Mouse (Mus musculus) urinary bladder, adult 2 months (tissue): ENCODE data around the gene Mtmr10. TPM values are rescaled to one million over a fixed set of nuclear protein-coding genes. Genes with fewer than 3 reads are reported as not detected.
A peak's percentile ranks its signal among the peaks of the same experiment; 100 is the strongest.

Experiments
- DNase-seq: peaks from one replicate; pipeline ENCODE4 v3.0.0; 2022; ENCODE audit warnings: low spot score
- polyA plus RNA-seq: library from polyadenylated mRNA; depleted of rRNA; stranded (reverse); fragments of >200 nt; gene quantifications from 2 replicates; pipeline ENCODE4 v1.2.3, GENCODE M21; 2012; rRNA removed

Mtmr10 gene
- polyA plus RNA-seq, 1 experiment: 15.8 TPM

DNA sequence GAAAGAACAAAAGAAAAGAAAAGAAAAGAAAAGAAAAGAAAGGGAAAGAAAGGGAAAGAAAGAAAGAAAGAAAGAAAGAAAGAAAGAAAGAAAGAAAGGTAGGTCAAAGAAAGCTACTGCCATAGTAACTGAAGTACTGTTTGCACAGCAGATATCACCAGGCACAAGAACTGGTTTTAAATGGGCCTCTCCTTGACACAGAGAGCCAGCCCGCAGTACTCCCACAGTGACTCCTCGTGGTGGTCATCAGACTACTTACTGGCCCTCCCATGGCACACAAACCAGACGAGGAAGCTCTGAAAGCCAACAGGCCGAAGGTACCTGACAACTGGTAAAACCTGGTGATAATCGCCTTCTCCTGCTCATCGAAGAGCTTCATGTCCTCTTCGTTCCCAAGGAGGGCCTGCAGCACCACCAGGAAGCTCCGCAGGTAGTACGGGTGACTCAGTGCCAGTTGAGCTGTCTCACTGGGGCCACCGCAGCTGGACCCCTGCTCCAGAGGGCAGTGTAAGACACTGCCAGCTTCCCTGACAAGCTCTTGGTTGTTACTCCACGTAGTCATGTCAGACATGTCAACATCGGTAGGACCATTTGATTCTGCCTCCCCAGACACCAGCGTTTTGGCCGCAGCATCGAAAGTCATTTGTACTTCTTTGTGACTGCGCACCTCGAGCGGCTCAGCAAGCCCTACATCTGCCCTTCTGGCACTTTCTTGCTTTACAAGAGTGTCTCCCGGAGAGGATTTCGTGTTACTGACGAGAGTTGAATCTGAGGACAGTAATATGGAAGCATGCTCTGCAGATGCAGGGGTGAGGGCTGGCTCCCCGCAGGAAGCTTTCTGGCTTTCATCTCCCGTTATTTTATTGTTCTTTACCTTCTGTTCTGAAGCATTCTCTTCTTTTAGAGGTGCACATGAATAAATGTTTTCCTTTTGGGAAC, 84.8 kb downstream of the Mtmr10 start:
- no peak for DNase-seq

DNA sequence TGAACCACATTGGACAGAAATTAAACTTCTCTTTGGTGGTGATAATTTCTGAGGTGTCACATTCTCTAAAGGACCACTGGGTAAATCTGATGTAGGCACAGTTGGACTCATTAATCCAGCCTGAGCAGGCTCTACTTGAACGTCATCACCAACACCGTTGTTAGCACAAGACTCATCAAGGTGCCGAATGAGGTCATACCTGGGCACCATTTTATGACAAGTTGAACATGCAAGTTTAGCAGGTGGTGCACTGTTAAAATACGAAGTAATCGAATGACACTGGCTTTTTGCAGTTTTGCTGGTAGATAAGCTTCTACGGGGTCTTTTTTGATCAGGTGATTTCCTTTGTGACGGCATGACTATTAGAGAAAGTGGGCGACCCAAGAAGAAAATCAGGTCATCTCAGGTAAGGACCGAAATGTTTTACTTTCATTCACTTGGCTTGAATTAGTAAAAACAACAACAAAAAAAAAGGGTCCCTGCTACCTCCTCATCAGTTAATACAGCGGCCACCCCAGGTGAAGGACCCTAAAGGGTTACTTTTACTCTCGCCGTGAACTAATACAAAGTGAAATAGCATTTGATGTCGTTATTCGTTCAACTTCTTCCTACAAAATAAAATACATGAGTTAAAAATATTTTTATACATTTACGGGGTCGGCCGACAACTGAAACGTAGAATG, 85.8 kb downstream of the Mtmr10 start:
- no peak for DNase-seq

DNA sequence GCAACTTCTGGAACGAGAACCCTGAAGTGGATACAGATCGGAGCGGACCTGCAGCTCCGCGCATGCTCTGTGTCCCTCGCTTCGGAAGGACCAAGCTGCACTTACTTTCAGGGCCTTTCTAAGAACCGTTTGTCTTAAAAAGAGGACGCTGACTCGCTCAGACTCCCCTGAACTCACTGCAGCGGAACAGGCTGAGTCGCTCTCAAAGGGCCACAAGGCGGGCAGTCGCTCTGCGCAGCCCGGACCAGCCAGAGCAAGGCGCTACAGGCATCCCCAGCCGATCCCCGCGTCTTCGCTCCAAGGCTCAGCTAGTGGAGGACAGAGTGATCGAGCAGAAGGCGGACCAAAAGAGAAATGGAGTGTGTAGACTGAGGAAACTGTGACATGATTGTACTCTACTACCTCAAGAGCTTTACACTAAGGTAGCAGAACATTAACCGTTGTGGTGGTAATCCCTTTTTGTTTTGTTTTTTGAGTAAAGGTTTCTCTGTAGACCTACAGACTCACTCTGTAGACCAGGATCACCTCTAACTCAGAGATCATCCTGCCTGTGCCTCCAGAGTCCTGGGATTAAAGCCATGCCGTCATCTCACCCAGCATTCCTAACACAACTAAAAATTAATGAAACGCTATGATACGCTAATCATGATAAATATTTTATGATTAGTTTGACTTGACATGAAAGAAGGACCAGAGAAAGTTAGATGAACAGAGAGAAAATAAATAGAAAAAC, 86.5 kb downstream of the Mtmr10 start, which contains the start of gene Fan1:
Gene Fan1, minus strand, starts transcription at position 266 of the 733 bp plus-strand sequence.
- DNase-seq: peak; percentile 77

Other genes starting within 250 kb of the Mtmr10 start
- gene Trpm1, start 133.8 kb upstream of the Mtmr10 start, polyA plus RNA-seq: 0.01 TPM in 1 of 2 replicates, not detected in the other
- gene Fan1, start 86.4 kb downstream of the Mtmr10 start, polyA plus RNA-seq: 3.7 and 4.4 TPM in 2 replicates
- 13.4 and 14.1 TPM in 2 replicates for gene Mphosph10, start 104.6 kb downstream of the Mtmr10 start, polyA plus RNA-seq
- 68.9 and 85.7 TPM in 2 replicates for gene Mcee, start 105.0 kb downstream of the Mtmr10 start, polyA plus RNA-seq
- 2.1 and 2.3 TPM in 2 replicates for gene Apba2, start 214.1 kb downstream of the Mtmr10 start, polyA plus RNA-seq